Mouse (Mus musculus): Measurements from ENCODE around the gene Slc38a3. TPM values are rescaled to one million over a fixed set of nuclear protein-coding genes. Genes with fewer than 3 reads are reported as not detected.

Gene Slc38a3
- polyA plus RNA-seq, 1 experiment from 2014 or later, result 19.5 TPM

- Histone ChIP-seq H3K4me2 (no peak overlapping the region), H3K36me3 (no peaks in the 10 kb centered on the region), H3K4me3 (replicated peaks) (no peak overlapping the region), H3K9ac (no peak overlapping the region), H3K27ac (no peak overlapping the region), H3K4me1 (peaks cover 8% of the 10 kb centered on the region; the same call in 1 of the 2 replicates), H3K9me3 (no peaks in the 10 kb centered on the region), H3K27me3 (replicated peaks) (no peaks in the 10 kb centered on the region)
- 86% methylated on average over 13 of the region's 13 CpGs for WGBS
- ATAC-seq (ENCODE audit: insufficient read depth, low FRiP score, low read depth), result no peak
Measured at GRCm38 (mm10) chr9:107643544-107644214, 25.7 kb downstream of the Slc38a3 start.

- Histone ChIP-seq H3K27me3 (replicated peaks) (no peaks in the 10 kb centered on the region), H3K27ac (no peak overlapping the region), H3K4me3 (replicated peaks) (no peak overlapping the region), H3K36me3 (no peaks in the 10 kb centered on the region), H3K4me2 (no peak overlapping the region), H3K4me1 (peaks cover 8% of the 10 kb centered on the region; the same call in 1 of the 2 replicates), H3K9me3 (no peaks in the 10 kb centered on the region), H3K9ac (no peak overlapping the region)
- no peak for ATAC-seq (ENCODE audit: insufficient read depth, low FRiP score, low read depth)
- WGBS, result 64% methylated on average over 8 of the region's 8 CpGs
Measured at GRCm38 (mm10) chr9:107641666-107642065, 27.7 kb downstream of the Slc38a3 start.

- WGBS, result 36% methylated on average over 7 of the region's 8 CpGs
- Histone ChIP-seq H3K9ac (no peak overlapping the region), H3K4me2 (no peak overlapping the region), H3K36me3 (no peaks in the 10 kb centered on the region), H3K27me3 (replicated peaks) (no peaks in the 10 kb centered on the region), H3K27ac (no peak overlapping the region), H3K4me3 (replicated peaks) (no peak overlapping the region), H3K4me1 (peaks cover 15% of the 10 kb centered on the region; the same call in 1 of the 2 replicates), H3K9me3 (no peaks in the 10 kb centered on the region)
- no peak for ATAC-seq (ENCODE audit: insufficient read depth, low FRiP score, low read depth)
Measured at GRCm38 (mm10) chr9:107640257-107640772, 29.0 kb downstream of the Slc38a3 start.

- H3K4me3 ChIP-seq (replicated peaks), result no peak overlapping the region
- ATAC-seq (ENCODE audit: insufficient read depth, low FRiP score, low read depth), result no peak
- WGBS, result 25% methylated on average over 7 of the region's 7 CpGs
- no peaks in the 10 kb centered on the region for H3K9me3 ChIP-seq
- no peak overlapping the region for H3K4me2 ChIP-seq
- H3K27me3 ChIP-seq (replicated peaks), result no peaks in the 10 kb centered on the region
- no peaks in the 10 kb centered on the region for H3K36me3 ChIP-seq
- H3K9ac ChIP-seq, result no peak overlapping the region
- 0 out of 2 replicates have a peak overlapping the region, but pooled peaks have one; percentile 35 for H3K27ac ChIP-seq
- H3K4me1 ChIP-seq, result peaks cover 18% of the 10 kb centered on the region
Measured at GRCm38 (mm10) chr9:107637070-107637469, 32.3 kb downstream of the Slc38a3 start.

- peak; percentile 96 for ATAC-seq (ENCODE audit: insufficient read depth, low FRiP score, low read depth)
- H3K36me3 ChIP-seq, result 0 out of 2 replicates have a peak, but pooled peaks cover 3% of the 10 kb centered on the region
- no peaks in the 10 kb centered on the region for H3K27me3 ChIP-seq (replicated peaks)
- 4% methylated on average over 38 of the region's 38 CpGs for WGBS
- no peaks in the 10 kb centered on the region for H3K9me3 ChIP-seq
- H3K4me2 ChIP-seq, result peak within 1 kb of the TSS; percentile 96
- peak within 1 kb of the TSS; percentile 97 for H3K9ac ChIP-seq
- peak within 1 kb of the TSS; percentile 88 for H3K27ac ChIP-seq
- peaks cover 34% of the 10 kb centered on the region for H3K4me1 ChIP-seq
- H3K4me3 ChIP-seq (replicated peaks), result peak within 1 kb of the TSS; percentile 86
Measured at GRCm38 (mm10) chr9:107635279-107636028, 33.9 kb downstream of the Slc38a3 start, which contains the start of gene Gnai2. TSS of gene Gnai2 (minus strand) at chr9:107635367.

- peak overlapping the region; percentile 96 for H3K4me2 ChIP-seq
- no peaks in the 10 kb centered on the region for H3K27me3 ChIP-seq (replicated peaks)
- H3K4me1 ChIP-seq, result peaks cover 42% of the 10 kb centered on the region
- H3K36me3 ChIP-seq, result 0 out of 2 replicates have a peak, but pooled peaks cover 3% of the 10 kb centered on the region
- H3K9me3 ChIP-seq, result no peaks in the 10 kb centered on the region
- peak overlapping the region; percentile 86 for H3K4me3 ChIP-seq (replicated peaks)
- ATAC-seq (ENCODE audit: insufficient read depth, low FRiP score, low read depth), result no peak
- under 1% methylated on average over 35 of the region's 35 CpGs for WGBS
- H3K27ac ChIP-seq, result peak overlapping the region; percentile 88
- H3K9ac ChIP-seq, result peak overlapping the region; percentile 97
Measured at GRCm38 (mm10) chr9:107634406-107635278, 34.7 kb downstream of the Slc38a3 start.

- Histone ChIP-seq H3K4me2 (peak overlapping the region; percentile 96), H3K9ac (peak overlapping the region; percentile 97), H3K27me3 (replicated peaks) (no peaks in the 10 kb centered on the region), H3K9me3 (no peaks in the 10 kb centered on the region), H3K4me3 (replicated peaks) (peak overlapping the region; percentile 86), H3K4me1 (peaks cover 50% of the 10 kb centered on the region), H3K36me3 (0 out of 2 replicates have a peak, but pooled peaks cover 3% of the 10 kb centered on the region), H3K27ac (peak overlapping the region; percentile 88)
- ATAC-seq (ENCODE audit: insufficient read depth, low FRiP score, low read depth), result no peak
- WGBS, result under 1% methylated on average over 15 of the region's 15 CpGs
Measured at GRCm38 (mm10) chr9:107633661-107634405, 35.5 kb downstream of the Slc38a3 start.

GRCm38 (mm10) chr9:107633091-107633660, 36.2 kb downstream of the Slc38a3 start:
- Histone ChIP-seq H3K4me3 (replicated peaks) (peak overlapping the region; percentile 86), H3K27ac (peak overlapping the region; percentile 88), H3K27me3 (replicated peaks) (no peaks in the 10 kb centered on the region), H3K4me1 (peaks cover 57% of the 10 kb centered on the region), H3K36me3 (0 out of 2 replicates have a peak, but pooled peaks cover 3% of the 10 kb centered on the region), H3K9me3 (no peaks in the 10 kb centered on the region), H3K9ac (peak overlapping the region; percentile 97), H3K4me2 (peak overlapping the region; percentile 96)
- ATAC-seq (ENCODE audit: insufficient read depth, low FRiP score, low read depth), result peak; percentile 28; the same call in 1 of the 2 replicates
- WGBS, result 2% methylated on average over 33 of the region's 33 CpGs

GRCm38 (mm10) chr9:107632478-107632877, 36.9 kb downstream of the Slc38a3 start:
- 51% methylated on average over 6 of the region's 6 CpGs for WGBS
- H3K9me3 ChIP-seq, result no peaks in the 10 kb centered on the region

GRCm38 (mm10) chr9:107631861-107632260, 37.5 kb downstream of the Slc38a3 start:
- H3K4me1 ChIP-seq, result peaks cover 70% of the 10 kb centered on the region
- WGBS, result 89% methylated on average over 8 of the region's 8 CpGs
- H3K9ac ChIP-seq, result no peak overlapping the region
- H3K36me3 ChIP-seq, result 0 out of 2 replicates have a peak, but pooled peaks cover 3% of the 10 kb centered on the region
- no peaks in the 10 kb centered on the region for H3K27me3 ChIP-seq (replicated peaks)
- ATAC-seq (ENCODE audit: insufficient read depth, low FRiP score, low read depth), result no peak
- H3K27ac ChIP-seq, result peak overlapping the region; percentile 69; the same call in 1 of the 2 replicates
- H3K4me3 ChIP-seq (replicated peaks), result peak overlapping the region; percentile 86; the same call in 1 of the 2 replicates
- no peaks in the 10 kb centered on the region for H3K9me3 ChIP-seq
- peak overlapping the region; percentile 96; the same call in 1 of the 2 replicates for H3K4me2 ChIP-seq

More at GRCm38 (mm10) chr9:107632478-107632877, 36.9 kb downstream of the Slc38a3 start:
- peak overlapping the region; percentile 86 for H3K4me3 ChIP-seq (replicated peaks)
- H3K27ac ChIP-seq, result peak overlapping the region; percentile 88
- no peak for ATAC-seq (ENCODE audit: insufficient read depth, low FRiP score, low read depth)
- peak overlapping the region; percentile 96 for H3K4me2 ChIP-seq
- H3K4me1 ChIP-seq, result peaks cover 64% of the 10 kb centered on the region
- no peaks in the 10 kb centered on the region for H3K27me3 ChIP-seq (replicated peaks)
- H3K9ac ChIP-seq, result peak overlapping the region; percentile 97; the same call in 1 of the 2 replicates
- H3K36me3 ChIP-seq, result 0 out of 2 replicates have a peak, but pooled peaks cover 3% of the 10 kb centered on the region

Measured in stomach, embryonic 15.5 days (tissue).